Mouse (Mus musculus) regulatory T cell (primary cell): ENCODE results near the gene Mfsd11.
"Not testable (repeated sequence)": the region's sequence is repeated elsewhere in the genome, so short reads cannot be mapped to it uniquely, and the experiment has no call there.

ENCODE experiments used
- in situ Hi-C: fragments of 300-600 bp; cut with MboI, MseI; formaldehyde crosslinking; loops from one replicate; pipeline ENCODE4 v1.15.1; 2025; ENCODE audit warnings: high pct_unique_total_duplicates

Mfsd11 gene

GRCm38 (mm10) chr11:116821057-116821940 is 30.9 kb upstream of the Mfsd11 start:
- in situ Hi-C loops = no loop called here

GRCm38 (mm10) chr11:116822215-116822614 is 30.0 kb upstream of the Mfsd11 start:
- in situ Hi-C loops = no loop called here

DNA sequence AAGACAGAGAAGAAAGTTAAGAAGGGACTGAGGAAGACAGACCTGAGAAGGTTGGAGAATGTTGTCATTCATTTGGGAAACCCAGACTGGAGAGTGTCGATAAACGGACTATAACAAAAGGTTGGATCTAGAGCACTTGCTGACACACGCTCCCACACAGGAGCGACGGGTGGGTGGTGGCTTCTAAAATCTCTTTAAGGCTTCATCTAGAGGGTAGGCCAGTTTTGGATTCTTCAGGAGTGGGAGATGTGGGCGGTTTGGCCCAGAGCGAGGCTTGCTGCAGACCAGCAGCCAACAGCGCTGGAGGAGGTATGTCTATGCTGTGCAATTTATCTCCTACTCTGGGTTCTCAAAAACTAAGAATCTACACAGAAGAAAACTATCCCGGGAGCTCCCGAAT is 29.6 kb upstream of the Mfsd11 start:
- in situ Hi-C loops = no loop called here

GRCm38 (mm10) chr11:116823255-116823654 is 29.0 kb upstream of the Mfsd11 start:
- in situ Hi-C loops = no loop called here

- in situ Hi-C loops = not testable (repeated sequence)
Observed at GRCm38 (mm10) chr11:116823885-116824284, 28.4 kb upstream of the Mfsd11 start.

DNA sequence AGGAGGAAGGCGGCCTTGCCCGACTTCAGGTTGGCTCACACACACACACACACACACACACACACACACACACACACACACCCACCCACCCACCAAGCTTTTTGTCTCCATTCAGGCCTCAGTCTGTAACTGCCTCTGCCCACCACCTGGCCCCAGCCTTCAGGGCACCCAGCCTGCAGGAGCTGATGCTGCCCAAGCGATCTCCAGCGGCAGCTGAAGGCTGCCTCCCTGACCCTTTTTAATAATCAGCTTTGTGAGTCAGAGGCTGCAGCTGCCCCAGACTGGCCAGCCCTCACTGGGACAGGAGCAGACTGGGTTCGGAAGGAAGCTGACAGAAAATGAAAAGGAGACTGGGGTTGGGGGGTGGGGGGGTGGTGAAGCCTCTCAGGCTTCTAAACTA is 27.0 kb upstream of the Mfsd11 start:
- in situ Hi-C loops = no loop called here

- in situ Hi-C loops = no loop called here
Observed at GRCm38 (mm10) chr11:116826550-116827504, 25.4 kb upstream of the Mfsd11 start.

GRCm38 (mm10) chr11:116827534-116828165 is 24.6 kb upstream of the Mfsd11 start, which contains the start of gene Mxra7:
Gene Mxra7, minus strand, starts transcription at chr11:116828046.
- in situ Hi-C loops = no loop called here

- in situ Hi-C loops = loop anchor here (10.0 kb wide), 1 partner anchor 1457 kb away; no protein-coding TSS in a partner anchor
Observed at GRCm38 (mm10) chr11:116832172-116832685, 20.0 kb upstream of the Mfsd11 start.

GRCm38 (mm10) chr11:116834954-116835353 is 17.3 kb upstream of the Mfsd11 start:
- in situ Hi-C loops = loop anchor here (10.0 kb wide), 1 partner anchor 1460 kb away; no protein-coding TSS in a partner anchor

- in situ Hi-C loops = loop anchor here (10.0 kb wide), 1 partner anchor 1461 kb away; no protein-coding TSS in a partner anchor
Observed at GRCm38 (mm10) chr11:116836283-116836682, 16.0 kb upstream of the Mfsd11 start.

GRCm38 (mm10) chr11:116837441-116837840 is 14.8 kb upstream of the Mfsd11 start:
- in situ Hi-C loops = loop anchor here (10.0 kb wide), 1 partner anchor 1463 kb away; no protein-coding TSS in a partner anchor

GRCm38 (mm10) chr11:116838936-116839335 is 13.3 kb upstream of the Mfsd11 start:
- in situ Hi-C loops = loop anchor here (10.0 kb wide), 1 partner anchor 1464 kb away; no protein-coding TSS in a partner anchor

DNA sequence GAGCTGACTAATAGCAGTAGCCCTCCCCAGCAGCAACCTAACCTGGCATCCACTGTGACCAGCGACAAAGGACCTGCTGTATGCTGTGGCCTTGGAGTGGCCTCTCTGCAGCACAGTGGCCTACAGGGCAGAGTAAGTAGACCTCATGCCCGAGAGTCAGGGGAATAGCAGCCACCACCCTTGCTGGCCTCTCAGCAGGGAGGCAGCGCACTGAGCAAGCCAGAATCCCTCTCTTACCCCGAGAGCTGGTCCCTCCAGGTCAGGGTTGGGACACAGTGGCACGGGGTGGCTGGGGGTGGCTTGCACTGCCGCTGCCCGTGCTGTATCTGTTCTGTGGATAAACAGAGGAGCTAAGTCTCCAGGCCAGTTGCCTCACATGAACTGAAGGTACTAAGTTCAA is 12.6 kb upstream of the Mfsd11 start:
- in situ Hi-C loops = loop anchor here (10.0 kb wide), 1 partner anchor 1465 kb away; no protein-coding TSS in a partner anchor

DNA sequence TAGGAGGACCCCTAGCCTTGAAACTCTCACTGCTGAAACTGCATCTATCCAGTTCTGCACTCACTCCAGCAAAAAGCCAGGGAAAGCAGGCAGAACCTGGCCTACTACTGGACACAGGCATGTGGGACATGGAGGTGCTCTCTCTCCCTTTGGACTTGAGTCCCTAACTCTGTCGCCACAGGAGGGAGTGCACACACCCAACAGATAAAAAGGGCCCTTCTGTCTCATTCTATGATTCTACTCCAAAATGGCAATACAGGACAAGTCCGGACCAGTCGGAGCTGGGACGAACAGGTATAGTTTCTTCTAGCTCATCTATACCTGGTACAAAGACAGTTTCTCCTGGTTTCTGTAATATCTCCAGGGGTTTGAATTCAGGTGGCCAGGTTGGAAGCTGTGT is 11.5 kb upstream of the Mfsd11 start:
- in situ Hi-C loops = no loop called here

DNA sequence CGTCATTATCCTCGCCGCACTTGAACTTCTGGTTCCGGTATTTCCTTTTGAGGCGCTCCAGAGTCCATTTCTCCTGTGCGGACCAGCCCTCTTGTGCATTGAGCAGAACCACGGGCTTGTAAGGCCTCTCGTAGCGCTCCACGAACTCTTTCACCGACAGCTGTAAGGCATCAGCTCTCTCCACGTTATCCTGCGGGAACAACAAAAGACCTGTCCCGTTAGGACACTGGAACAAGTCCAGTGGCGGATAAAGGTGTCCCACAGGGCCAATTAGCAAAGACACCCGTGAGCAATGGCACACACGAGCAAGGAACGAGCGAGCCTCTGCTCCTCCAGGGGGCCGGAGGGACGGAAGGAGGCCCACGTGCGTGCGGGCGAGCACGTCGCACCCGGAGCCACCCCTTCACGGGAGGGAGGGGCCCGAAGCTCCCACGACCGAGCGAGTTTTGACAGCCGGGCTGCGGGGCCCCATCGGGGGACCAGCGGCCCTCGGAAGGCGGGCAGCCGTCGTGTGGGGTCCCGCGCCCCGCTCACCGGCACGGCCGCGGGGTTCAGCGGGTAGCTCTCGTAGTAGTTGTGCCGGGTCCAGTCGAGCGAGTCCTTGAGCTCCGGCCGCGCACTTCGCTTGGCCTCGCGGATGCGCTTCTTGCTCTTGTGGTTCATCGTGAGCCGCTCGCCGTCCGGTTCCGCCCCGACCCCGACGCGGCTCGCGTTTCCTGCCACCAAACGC is 9.5 kb upstream of the Mfsd11 start:
- in situ Hi-C loops = no loop called here

DNA sequence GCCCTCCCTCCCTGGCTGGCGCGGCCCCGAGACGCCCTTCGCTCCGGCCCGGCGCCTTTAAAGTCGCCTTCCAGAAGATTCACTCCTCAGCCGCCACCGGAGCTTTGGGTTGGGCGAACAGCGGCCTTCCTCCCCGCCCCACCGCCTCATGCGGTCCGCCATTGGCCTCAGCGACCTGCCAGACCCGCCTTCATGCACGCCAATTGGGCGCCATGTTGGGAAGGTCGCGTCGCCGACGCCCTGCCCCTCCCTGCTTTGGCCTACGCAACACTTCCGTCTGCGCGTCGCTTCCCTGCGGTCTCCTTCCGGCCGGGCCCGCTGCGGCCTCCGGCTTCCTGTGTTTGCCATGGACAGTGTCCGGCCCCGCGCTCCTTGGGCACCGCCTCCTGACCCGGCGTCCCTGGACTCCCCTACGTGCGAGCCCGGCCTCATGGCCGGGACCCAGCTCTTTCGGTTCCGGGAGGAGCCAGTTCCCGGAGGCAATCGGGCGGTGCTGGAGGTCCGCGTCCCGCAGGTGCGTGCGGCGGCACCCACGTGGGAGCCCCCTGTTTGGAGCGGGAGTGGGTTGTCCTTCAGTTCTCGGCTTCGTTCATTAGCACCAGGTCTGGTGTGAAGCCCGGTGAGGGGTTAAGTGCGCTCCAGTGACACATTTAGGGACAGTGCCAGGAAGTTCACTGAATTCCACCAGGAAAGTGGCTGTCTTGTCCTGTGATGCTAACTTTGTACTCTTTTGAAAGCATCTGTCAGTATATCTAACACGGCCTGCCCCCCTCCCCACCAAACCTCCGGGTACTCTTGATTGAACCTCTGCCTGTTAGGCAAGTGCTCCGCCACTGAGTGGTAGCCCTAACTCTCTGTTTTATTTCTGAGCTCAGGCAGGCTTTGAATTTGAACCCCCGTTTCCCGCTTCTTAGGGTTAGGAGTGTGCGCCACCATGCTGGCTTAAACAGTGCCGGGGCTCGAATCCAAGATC is 8.7 kb upstream of the Mfsd11 start, which contains the start of the genes Mettl23 and Jmjd6:
TSS of gene Mettl23 (plus strand) at position 18 of the 973 bp plus-strand sequence.
TSS of gene Jmjd6 (minus strand) at position 189 of the 973 bp plus-strand sequence.
- in situ Hi-C loops = no loop called here

DNA sequence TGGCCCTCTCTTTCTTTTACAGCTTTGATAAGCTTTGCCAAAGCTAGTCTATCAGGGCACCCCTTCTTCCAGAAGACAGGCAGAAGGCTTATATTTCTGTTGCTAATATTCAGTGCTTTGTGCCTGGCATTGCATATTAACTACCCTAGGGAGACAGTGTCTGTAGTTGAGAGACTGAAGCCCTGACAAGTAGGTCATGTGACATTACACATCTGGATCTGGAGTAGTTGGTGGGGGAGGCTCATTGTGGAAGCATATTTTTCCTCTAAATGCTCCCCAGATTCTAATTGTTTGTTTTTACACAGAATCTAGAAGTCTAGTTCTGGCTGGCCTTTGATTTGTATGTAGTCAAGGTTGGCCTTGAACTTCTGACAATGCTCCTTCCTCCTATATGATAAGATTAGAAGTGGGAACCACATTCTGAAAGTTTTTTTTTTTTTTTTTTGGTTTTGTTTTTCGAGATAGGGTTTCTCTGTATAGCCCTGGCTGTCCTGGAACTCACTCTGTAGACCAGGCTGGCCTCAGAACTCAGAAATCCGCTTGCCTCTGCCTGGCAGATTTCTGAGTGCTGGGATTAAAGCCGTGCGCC is 5.6 kb upstream of the Mfsd11 start:
- in situ Hi-C loops = no loop called here
